Mouse (Mus musculus) yolk sac, embryonic 10.5 days (tissue): ENCODE results near the gene Cep135.

ENCODE experiments used
- DNase-seq: peaks from one replicate; pipeline ENCODE4 v3.0.0-alpha.2; 2017; ENCODE audit warnings: low spot score

The Cep135 gene

GRCm38 (mm10) chr5:76645091-76645868 lies 56.8 kb downstream of the Cep135 start:
- no peak for DNase-seq

- DNase-seq = no peak
Observed at GRCm38 (mm10) chr5:76649897-76650296, 61.4 kb downstream of the Cep135 start.

- peak; percentile 47 for DNase-seq
Observed at GRCm38 (mm10) chr5:76651151-76651725, 62.7 kb downstream of the Cep135 start.

GRCm38 (mm10) chr5:76656212-76656611 lies 67.7 kb downstream of the Cep135 start, which contains the start of gene C530008M17Rik:
C530008M17Rik (plus strand) TSS chr5:76656512.
- DNase-seq = no peak

- DNase-seq = peak; percentile 75
Observed at GRCm38 (mm10) chr5:76657245-76658083, 69.0 kb downstream of the Cep135 start.

- DNase-seq = no peak
Observed at GRCm38 (mm10) chr5:76658084-76658934, 69.8 kb downstream of the Cep135 start.

GRCm38 (mm10) chr5:76659958-76660635 lies 71.6 kb downstream of the Cep135 start:
- no peak for DNase-seq

GRCm38 (mm10) chr5:76661310-76661709 lies 72.8 kb downstream of the Cep135 start:
- DNase-seq = no peak

- no peak for DNase-seq
Observed at GRCm38 (mm10) chr5:76664936-76665335, 76.4 kb downstream of the Cep135 start.

- DNase-seq = no peak
Observed at GRCm38 (mm10) chr5:76665421-76665820, 76.9 kb downstream of the Cep135 start.

GRCm38 (mm10) chr5:76666026-76666756 lies 77.7 kb downstream of the Cep135 start:
- DNase-seq = no peak

GRCm38 (mm10) chr5:76668118-76668517 lies 79.6 kb downstream of the Cep135 start:
- DNase-seq = no peak

GRCm38 (mm10) chr5:76668547-76668946 lies 80.0 kb downstream of the Cep135 start:
- DNase-seq = no peak

- no peak for DNase-seq
Observed at GRCm38 (mm10) chr5:76670183-76670582, 81.7 kb downstream of the Cep135 start.

- no peak for DNase-seq
Observed at GRCm38 (mm10) chr5:76674022-76674653, 85.6 kb downstream of the Cep135 start.

GRCm38 (mm10) chr5:76675369-76675768 lies 86.9 kb downstream of the Cep135 start:
- DNase-seq = no peak

GRCm38 (mm10) chr5:76680959-76681358 lies 92.5 kb downstream of the Cep135 start:
- DNase-seq = no peak

GRCm38 (mm10) chr5:76681895-76682656 lies 93.6 kb downstream of the Cep135 start:
- no peak for DNase-seq

GRCm38 (mm10) chr5:76683455-76683854 lies 95.0 kb downstream of the Cep135 start:
- no peak for DNase-seq
